26 mouse cellular contexts compared by ENCODE assay signal in the genomic region with DNA sequence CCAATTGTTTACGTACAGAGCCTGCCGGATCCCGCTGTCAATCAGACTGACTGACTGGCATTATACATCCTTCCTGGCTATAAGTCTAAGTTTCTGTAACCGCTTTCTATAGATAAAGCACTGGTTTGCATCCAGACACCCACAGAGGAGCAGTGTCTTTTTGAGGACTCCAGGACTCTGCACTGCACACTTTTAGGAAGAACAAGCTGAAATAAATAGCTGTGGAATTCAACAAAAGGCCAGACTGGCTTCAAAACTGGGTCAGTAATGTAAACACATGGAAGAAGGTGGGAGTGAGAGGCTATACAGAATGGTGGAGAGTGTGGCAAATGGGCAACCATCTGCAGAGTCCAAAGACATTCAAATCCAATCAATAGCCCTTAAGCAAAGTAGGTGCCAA.
"Had no signal": no experiment of that assay in that cellular context is flagged by ENCODE, and none has a peak within 500 bp of the region (broad histone marks: within the 10 kb centered on the region; RNA-seq: fewer than 3 reads in every experiment).

No protein-coding gene starts in this region.

- H3K4me2 ChIP-seq: heart, embryonic 11.5 days; hindbrain, embryonic 14.5 days; kidney, embryonic 15.5 days; limb, embryonic 13.5 days; limb, embryonic 15.5 days; liver, embryonic 12.5 days had no signal

- H3K27me3 ChIP-seq: kidney, embryonic 15.5 days; limb, embryonic 13.5 days; limb, embryonic 15.5 days; liver, embryonic 12.5 days had no signal

- H3K36me3 ChIP-seq: hindbrain, embryonic 10.5 days; limb, embryonic 15.5 days; liver, embryonic 12.5 days had no signal

- DNase-seq: gastrocnemius, adult 2 months; gastrocnemius, postnatal 10 days; gastrocnemius, postnatal 25 days; heart, postnatal 10 days; heart, postnatal 4 days; kidney, adult 11 months; kidney, adult 2 months; kidney, adult 9 months; kidney, postnatal 14 days; kidney, postnatal 36 days; layer of hippocampus, adult 9-11 months; layer of hippocampus, postnatal 36 days; left cerebral cortex, postnatal 4 days had no signal

- H3K27ac ChIP-seq: gastrocnemius, adult 2 months; hindbrain, embryonic 10.5 days; kidney, embryonic 15.5 days; kidney, postnatal 0 days; limb, embryonic 13.5 days; limb, embryonic 15.5 days; liver, embryonic 12.5 days; liver, embryonic 14.5 days had no signal

- H3K4me1 ChIP-seq: liver, embryonic 12.5 days had no signal

- H3K9ac ChIP-seq: hindbrain, embryonic 14.5 days; kidney, embryonic 15.5 days; limb, embryonic 13.5 days; limb, embryonic 15.5 days; liver, embryonic 12.5 days; liver, embryonic 14.5 days had no signal

- H3K4me3 ChIP-seq: gastrocnemius, adult 2 months; hindbrain, embryonic 10.5 days; kidney, embryonic 15.5 days; limb, embryonic 13.5 days; limb, embryonic 15.5 days; liver, embryonic 12.5 days had no signal

- H3K9me3 ChIP-seq: hindbrain, embryonic 10.5 days; kidney, embryonic 15.5 days; limb, embryonic 13.5 days; limb, embryonic 15.5 days; liver, embryonic 12.5 days had no signal

- ATAC-seq: forebrain, embryonic 16.5 days; hindbrain, embryonic 16.5 days; inflammation-experienced regulatory T-cells, adult 6 months; intestine, embryonic 16.5 days; liver, embryonic 12.5 days had no signal
